In genomic region chr7:138655940-138656339, GRCm38 (mm10) we compare ENCODE assay signal across 15 mouse cellular contexts.
DNase-seq lines count a peak whose midpoint lies in the region; ATAC-seq and TF ChIP-seq lines count a peak whose summit lies in the region.
"Had no signal": no experiment of that assay in that cellular context is flagged by ENCODE, and none has a peak within 500 bp of the region (broad histone marks: within the 10 kb centered on the region; RNA-seq: fewer than 3 reads in every experiment).

No protein-coding gene starts in this region.

- no peak overlapping the region for H3K9ac ChIP-seq in heart, embryonic 15.5 days
- H3K9ac ChIP-seq in limb, embryonic 13.5 days = no peak overlapping the region
- H3K9ac ChIP-seq: forebrain, embryonic 15.5 days; intestine, embryonic 15.5 days had no signal

- 50% methylated on average over 3 of the region's 3 CpGs for WGBS in heart, embryonic 15.5 days
- WGBS in limb, embryonic 13.5 days = 57% methylated on average over 3 of the region's 3 CpGs

- intact Hi-C loops in heart, postnatal 14 days (cut with DNase I) = no loop called here

- no peak for TF ChIP-seq CTCF in layer of hippocampus, adult 2 months (conservative IDR thresholded peaks at IDR 0.05)

- no peaks in the 10 kb centered on the region for H3K27me3 ChIP-seq in heart, embryonic 15.5 days
- H3K27me3 ChIP-seq in limb, embryonic 13.5 days = no peaks in the 10 kb centered on the region
- H3K27me3 ChIP-seq: forebrain, embryonic 15.5 days; intestine, embryonic 15.5 days had no signal

- no peaks in the 10 kb centered on the region for H3K36me3 ChIP-seq in heart, embryonic 15.5 days
- no peaks in the 10 kb centered on the region for H3K36me3 ChIP-seq in limb, embryonic 13.5 days
- H3K36me3 ChIP-seq: forebrain, embryonic 15.5 days; intestine, embryonic 15.5 days had no signal

- H3K9me3 ChIP-seq in heart, embryonic 15.5 days (replicated peaks) = no peaks in the 10 kb centered on the region
- 0 out of 2 replicates have a peak, but pooled peaks cover 5% of the 10 kb centered on the region for H3K9me3 ChIP-seq in limb, embryonic 13.5 days
- H3K9me3 ChIP-seq: forebrain, embryonic 15.5 days; intestine, embryonic 15.5 days had no signal

- no peak for DNase-seq in heart, postnatal 14 days
- DNase-seq in fat pad, adult 2 months (ENCODE audit: extremely low read depth, low read depth, low spot score) = peak; percentile 50
- DNase-seq in natural killer cell, adult 2 months (ENCODE audit: low spot score in 2 of 2) = no peak
- no peak for DNase-seq in embryo, embryonic 10.5 days (ENCODE audit: low spot score)
- no peak for DNase-seq in layer of hippocampus, adult 2 months (ENCODE audit: low spot score in 2 of 2)
- DNase-seq: adrenal gland, adult 2 months; gastrocnemius, postnatal 25 days; liver; retina, postnatal 1 day; thymus, postnatal 14 days had no signal

- no peaks in the 10 kb centered on the region for H3K4me1 ChIP-seq in heart, embryonic 15.5 days (replicated peaks)
- peaks cover 17% of the 10 kb centered on the region for H3K4me1 ChIP-seq in limb, embryonic 13.5 days
- H3K4me1 ChIP-seq: forebrain, embryonic 15.5 days; intestine, embryonic 15.5 days had no signal

- no peak overlapping the region for H3K27ac ChIP-seq in heart, embryonic 15.5 days
- H3K27ac ChIP-seq in limb, embryonic 13.5 days = peak overlapping the region; percentile 33; the same call in 1 of the 2 replicates
- no peak overlapping the region for H3K27ac ChIP-seq in layer of hippocampus, adult 2 months
- H3K27ac ChIP-seq: forebrain, embryonic 15.5 days; intestine, embryonic 15.5 days had no signal

- no peak overlapping the region for H3K4me2 ChIP-seq in heart, embryonic 15.5 days
- H3K4me2 ChIP-seq in limb, embryonic 13.5 days (replicated peaks) = no peak overlapping the region
- H3K4me2 ChIP-seq: forebrain, embryonic 15.5 days; intestine, embryonic 15.5 days had no signal

- no peak overlapping the region for H3K4me3 ChIP-seq in heart, embryonic 15.5 days
- H3K4me3 ChIP-seq in limb, embryonic 13.5 days = no peak overlapping the region
- no peak overlapping the region for H3K4me3 ChIP-seq in layer of hippocampus, adult 2 months
- H3K4me3 ChIP-seq: forebrain, embryonic 15.5 days; intestine, embryonic 15.5 days had no signal

- 0 out of 2 replicates have a peak, but pooled peaks have one; percentile 38 for ATAC-seq in heart, embryonic 15.5 days (replicated peaks; ENCODE audit: insufficient number of reproducible peaks, insufficient read depth, low FRiP score, low read depth)
- peak; percentile 89 for ATAC-seq in cerebellum, adult (ENCODE audit: insufficient number of reproducible peaks, low FRiP score, low TSS enrichment)
- peak; percentile 40; the same call in 1 of the 2 replicates for ATAC-seq in limb, embryonic 13.5 days (ENCODE audit: low FRiP score, low read depth)
- ATAC-seq: forebrain, embryonic 15.5 days; intestine, embryonic 15.5 days had no signal

Comparison
In these comparisons a context has a peak if more than half of its experiments do, and no peak if none do; other contexts are left out.
1. ATAC-seq: peak in every context shown above with its lines; median percentile 89 in cerebellum, adult; 40 in limb, embryonic 13.5 days; 38 in heart, embryonic 15.5 days.